Mouse (Mus musculus) right cerebral cortex, postnatal 14 days (tissue): Measurements from ENCODE around the gene Spz1.
"Not testable (repeated sequence)": the region's sequence is repeated elsewhere in the genome, so short reads cannot be mapped to it uniquely, and the experiment has no call there.

Experiments used
- DNase-seq: peaks from one replicate; pipeline ENCODE4 v3.0.0; 2022

Spz1 gene

DNA sequence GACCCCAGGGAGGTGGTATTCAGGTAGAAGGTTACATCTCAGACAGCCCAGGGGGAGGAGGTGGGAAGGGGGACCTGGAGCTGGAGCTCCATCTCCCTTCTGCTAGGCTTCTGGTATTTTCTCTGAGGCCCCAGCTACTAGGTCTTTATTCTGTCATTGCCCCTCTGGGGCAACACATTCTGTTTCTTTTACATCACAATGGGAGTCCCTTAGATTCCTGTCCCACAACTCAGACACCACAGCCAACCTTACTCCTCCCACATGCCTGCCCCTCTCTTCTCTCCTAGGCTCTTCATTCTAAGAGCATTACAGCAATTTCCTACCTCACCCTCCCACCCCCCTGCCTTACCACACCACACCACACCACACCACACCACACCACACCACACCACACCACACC lies at the start of gene Spz1:
TSS of gene Spz1 (minus strand) at position 101 of the 400 bp plus-strand sequence.
- DNase-seq = no peak

DNA sequence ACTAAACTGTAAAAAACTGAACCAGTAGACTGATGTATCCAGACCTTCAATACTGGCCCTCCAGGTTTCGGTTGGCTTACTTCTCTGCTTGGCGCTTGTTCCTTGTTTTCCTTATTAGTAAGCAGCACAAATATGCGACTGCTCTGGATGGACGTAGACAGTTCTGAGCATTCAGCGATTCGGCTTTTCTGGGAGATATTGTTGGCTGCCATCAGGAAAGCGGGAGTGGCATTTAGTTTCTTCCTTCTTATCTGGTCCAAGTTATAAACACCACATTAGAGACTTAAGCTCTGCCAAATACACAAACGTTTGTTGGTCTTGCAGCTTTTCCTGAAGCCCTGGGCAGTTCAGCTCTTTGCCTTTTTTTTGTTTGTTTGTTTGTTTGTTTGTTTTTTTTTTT lies 40.5 kb upstream of the Spz1 start:
- no peak for DNase-seq

DNA sequence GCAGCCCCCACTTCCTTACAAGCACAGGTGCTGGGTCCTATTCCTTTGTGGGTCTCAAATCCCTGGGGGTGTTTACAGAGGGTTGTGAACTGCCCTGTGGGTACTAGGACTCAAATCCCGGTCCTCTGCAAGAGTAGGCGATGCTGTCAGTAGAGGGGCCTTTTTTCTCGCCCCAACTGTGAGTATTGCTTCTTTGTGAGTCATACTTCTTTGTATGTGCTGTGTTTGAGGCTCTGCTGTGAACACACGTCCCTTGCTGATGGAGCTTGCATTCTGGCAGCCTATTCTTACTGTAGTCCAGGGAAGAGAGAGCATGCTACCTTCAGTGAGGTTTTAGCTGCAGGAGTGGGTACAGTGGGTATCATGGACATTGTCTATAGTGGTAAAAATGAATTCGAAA lies 39.2 kb upstream of the Spz1 start:
- no peak for DNase-seq

DNA sequence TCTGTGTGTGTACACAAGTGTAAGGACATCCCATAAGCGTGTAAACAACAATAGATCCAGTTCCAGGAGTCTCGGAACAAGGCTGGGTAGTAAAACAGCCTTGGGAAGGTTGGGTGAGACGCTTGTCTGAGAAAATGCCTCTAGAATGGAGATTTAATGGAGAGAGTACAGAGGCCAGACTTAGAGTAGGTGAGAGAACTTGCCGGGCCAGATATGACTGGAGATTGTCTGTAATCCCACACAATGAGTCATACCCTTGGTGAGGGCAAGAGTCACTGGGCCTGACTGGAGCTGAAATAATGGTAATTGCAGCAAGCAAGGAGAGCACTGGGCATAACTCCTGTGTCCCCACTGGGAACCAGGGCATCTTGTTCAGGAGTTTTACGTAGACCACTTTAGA lies 37.1 kb upstream of the Spz1 start:
- no peak for DNase-seq

DNA sequence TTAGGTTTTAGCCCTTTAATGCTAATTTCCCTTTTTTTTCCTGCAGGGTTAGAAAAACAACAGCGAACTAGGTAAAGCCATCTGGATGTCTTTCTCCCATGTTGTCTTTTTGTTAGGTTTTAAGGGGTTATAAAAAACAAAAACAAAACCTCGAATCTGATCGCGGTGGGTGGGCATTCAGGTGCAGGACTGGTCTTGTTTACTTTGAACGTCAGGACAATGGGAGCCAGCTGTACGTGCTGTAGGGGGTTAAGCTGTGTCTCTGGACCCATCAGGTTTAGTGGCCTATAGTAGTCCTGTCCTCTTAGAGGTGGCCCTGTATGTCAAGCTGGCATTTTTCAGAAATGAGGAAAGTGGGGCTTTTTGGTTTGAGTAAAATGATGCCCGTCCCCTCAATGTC lies 35.9 kb upstream of the Spz1 start:
- DNase-seq = no peak

DNA sequence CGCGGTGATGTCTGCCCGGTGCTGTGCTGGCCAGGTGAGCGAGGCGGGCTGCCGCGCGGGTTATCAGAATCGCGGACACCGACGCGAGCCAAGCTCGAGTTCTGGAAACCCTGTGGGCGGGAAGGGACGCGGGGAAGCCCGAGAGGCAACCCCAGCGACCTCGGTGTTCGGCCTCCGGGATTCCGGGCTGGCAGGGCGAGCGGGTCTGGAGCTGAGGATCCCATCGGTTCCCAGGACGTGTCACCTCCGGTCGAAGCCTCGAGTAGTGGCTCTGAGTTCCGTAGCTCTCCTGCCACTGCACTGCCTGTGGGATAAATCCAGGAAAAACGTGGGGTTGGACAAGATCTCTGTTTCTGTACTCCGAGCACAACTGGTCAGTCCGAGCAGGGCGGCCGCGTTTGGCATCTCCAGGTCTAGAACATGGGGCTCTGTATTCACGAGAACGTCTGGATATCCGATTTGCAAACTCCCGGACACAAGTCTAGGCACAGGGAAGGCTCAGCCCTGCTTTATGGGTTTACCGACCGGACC lies 35.3 kb upstream of the Spz1 start:
- peak; percentile 11 for DNase-seq

DNA sequence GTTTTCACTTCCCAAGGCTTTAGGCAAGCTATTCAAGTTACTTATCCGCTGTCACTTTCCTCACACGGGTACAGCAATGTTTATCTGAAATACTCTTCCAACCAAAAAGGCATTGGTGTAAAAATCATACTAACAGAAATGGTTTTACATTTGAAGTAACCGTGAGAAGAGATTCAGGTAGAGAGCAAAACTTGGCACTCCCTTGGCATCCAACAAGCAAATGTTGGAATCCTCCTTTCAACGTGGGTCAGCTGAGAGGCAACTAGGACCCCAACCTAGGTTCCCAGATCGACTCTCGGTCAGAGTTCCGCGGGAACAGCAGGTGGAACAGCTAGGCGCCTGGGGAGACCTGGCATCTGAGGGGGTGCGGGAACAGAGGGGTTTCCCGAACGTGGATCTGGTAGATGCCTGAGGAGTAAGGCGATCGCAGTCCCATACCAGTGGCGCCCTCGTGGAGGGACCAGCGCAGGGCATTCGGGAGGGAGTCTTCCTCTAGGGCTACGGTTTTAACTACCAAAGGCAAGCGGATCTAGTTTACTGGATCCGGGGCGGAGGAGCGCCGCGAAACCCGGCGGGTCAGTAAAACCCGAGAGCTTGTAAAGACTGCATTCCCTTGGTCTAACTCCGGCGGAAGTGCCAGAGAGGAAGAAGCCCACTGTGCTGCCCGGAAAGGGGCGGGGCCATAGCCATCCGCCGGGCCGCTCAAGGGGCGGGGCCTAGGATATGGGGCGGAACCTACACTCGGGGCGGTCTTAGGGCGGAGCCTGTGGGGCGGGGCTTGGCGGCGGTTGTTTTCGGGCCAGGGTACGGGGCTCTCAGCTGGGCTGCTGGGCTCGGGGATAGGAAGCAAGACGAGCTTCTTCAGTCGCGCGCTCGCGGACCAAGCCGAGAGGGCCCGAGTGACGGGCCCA lies 34.6 kb upstream of the Spz1 start, which contains the start of gene Serinc5:
TSS of gene Serinc5 (plus strand) at position 781 of the 911 bp plus-strand sequence.
- peak; percentile 95 for DNase-seq

DNA sequence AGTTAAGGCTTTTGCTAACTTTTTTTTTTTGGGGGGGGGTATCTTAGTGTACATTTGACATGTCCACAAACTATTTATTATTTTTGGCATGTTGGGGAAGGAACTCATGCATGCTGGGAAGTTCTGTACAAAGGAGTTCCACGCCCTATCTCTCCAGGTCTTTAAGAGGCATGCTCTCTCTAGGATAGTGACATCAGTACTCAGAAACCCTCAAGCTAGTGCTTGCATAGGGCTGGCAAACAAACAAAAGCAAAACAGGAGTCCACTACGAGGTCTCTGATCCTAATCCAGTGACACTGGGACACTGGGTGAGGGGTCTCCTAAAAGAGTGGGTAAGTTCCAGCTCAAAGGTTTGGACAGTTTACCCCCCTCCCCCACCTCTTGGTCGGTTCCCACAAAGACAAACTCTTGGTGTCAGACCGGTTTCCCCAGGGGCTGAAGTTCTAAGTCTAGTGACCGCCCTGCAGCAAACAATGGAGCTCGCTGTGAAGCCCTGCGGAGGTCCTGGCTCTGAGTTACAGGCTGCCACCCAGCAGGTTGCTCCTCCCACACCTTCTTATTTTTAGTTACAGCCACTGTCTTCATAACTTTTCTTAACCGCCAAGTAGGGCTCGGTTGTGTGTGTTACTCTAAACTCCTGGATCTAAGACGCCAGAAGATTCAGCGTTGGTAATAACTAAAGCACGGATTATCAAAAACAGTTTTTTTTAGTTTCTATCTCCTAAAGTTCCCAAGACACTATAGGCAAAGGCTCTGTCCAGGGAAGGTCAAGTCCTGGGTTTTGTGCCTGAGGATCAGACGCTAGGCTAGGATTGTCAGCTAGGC lies 33.7 kb upstream of the Spz1 start:
- no peak for DNase-seq

DNA sequence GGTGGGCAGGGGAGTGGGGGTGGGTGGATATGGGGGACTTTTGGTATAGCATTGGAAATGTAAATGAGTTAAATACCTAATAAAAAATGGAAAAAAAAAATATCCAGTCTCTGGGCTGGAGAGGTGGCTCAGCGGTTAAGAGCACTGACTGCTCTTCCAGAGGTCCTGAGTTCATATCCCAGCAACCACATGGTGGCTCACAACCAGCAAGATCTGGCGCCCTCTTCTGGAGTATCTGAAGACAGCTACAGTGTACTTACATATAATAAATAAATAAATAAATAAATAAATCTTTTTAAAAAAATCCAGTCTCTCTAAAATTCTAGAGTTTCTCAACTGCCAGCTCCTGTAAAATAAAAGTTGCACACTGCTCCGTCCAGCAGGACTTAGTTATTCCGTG lies 29.3 kb upstream of the Spz1 start:
- DNase-seq = not testable (repeated sequence)

DNA sequence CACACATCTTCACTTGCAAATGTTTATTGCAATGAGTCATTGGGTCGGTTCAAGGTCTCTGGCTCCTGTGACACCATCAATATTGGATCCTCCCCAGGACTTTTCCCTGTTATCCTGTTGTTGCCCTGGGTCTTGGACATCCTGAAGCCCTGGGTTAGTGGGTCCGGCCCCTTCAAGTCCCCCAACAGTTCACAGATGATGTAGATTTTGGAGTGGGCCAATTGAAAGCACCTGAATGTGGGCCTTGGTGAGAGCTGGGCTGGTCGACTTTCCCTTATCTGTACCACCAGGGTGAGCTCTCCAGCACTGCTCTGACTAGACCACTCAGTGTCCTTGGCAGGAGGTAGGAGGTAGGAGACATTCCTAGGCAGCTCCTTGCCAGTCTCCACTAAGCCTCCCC lies 19.5 kb upstream of the Spz1 start:
- no peak for DNase-seq

DNA sequence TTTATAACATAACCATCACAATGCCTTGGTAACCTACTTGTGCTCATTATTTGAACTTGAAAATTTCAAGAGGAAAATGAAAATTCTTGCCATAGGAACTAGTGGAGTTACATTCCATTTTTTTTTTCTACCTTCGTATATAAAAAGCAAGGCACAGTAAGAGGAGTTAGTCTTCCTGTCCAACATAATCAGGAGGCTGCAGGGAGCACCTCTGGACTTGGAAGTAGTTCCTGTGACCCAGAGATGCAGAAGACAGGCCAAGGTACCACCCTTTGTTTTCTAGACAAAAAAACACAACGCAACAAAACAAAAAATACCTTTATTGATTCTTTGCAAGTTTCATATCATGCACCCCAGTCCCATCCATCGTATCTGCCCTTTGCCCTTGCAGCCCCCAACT lies 18.9 kb upstream of the Spz1 start:
- DNase-seq = no peak

DNA sequence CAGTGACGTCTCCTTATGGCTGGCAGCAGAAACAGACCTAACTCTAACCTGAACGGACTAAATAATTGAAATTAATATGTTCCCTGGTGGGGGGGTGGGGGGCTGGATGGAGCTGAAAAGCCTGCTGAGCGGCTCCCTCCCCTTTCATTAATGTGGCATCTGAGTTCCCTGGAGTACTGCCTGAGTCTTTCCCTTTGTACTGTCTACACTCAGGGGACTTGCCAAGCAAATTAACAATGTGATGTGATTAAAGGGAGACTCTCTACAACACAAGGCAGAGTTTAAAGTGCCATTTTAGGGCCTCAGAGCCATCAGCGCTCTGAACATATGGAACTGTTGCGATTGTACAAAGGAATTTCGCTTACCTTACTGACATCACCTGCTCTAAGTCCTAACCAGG lies 18.5 kb upstream of the Spz1 start:
- no peak for DNase-seq

DNA sequence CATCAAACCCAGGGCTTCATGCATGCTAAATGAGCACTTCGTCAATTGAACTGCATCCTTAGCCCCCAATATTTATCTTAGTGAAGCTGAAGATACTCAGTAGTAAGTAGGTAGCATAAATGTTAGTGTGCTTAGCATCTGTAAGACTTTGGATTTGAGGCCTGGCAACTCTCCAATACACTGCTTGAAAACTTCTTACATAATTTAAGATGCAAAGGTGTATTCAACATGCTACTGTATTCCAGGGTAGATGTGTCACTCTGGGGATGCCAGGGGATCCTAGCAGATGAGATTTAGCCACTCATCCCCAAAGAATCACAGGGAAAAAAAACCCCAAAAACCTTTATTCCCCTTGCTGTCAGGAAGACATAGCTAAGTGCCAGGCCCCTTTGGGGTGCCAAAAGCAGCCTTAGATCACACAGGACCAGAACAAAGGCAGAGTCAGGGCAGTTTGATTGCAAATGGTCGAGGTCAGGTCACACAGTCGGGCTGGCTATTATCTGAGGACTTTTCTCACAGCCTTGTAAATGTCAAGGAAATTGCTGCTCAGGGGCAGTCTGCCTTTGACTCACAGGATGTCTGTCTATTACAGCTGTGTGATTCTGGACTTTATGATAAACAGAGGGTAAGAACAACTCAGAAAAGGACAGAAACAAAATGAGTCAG lies 17.9 kb upstream of the Spz1 start:
- no peak for DNase-seq

DNA sequence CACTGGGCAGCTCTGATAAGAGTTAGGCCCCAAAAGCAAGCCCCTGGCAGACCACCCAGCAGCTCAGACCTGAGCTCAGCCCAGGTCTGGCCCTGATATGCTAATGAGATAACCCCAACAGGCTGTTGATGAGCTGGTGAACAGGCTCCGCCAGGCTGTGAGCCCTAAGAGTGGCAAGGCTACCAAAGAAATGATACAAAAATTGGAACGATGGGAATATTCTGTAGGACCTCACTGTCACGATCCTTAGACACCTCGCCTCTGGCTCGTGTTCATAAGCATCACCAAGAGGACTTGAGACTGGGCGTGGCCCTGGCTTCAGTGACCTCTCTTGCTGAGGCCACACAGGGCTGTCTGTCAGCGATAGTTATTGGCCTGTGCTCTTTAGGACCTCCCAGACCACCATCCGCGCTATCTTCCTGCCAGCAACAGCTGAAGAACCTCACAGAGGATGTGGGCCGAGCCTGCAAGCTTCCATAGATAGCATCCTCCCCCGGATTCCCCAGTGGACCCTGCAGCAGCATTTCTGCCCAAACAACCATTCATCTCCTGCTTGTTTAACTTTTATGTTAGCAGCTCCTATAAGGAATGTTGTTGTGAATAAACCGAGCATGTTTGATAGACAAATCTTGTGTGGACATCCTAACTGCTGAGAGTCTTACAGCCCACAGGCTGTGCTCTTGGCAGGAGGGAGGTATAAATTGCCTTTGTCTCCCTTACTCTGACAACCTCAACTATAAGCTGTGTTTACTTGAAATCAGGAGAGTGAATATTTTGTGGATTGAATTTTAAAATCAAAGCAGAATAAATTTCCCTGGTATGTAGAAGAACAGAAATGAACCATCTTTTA lies 17.0 kb upstream of the Spz1 start:
- peak; percentile 34 for DNase-seq

DNA sequence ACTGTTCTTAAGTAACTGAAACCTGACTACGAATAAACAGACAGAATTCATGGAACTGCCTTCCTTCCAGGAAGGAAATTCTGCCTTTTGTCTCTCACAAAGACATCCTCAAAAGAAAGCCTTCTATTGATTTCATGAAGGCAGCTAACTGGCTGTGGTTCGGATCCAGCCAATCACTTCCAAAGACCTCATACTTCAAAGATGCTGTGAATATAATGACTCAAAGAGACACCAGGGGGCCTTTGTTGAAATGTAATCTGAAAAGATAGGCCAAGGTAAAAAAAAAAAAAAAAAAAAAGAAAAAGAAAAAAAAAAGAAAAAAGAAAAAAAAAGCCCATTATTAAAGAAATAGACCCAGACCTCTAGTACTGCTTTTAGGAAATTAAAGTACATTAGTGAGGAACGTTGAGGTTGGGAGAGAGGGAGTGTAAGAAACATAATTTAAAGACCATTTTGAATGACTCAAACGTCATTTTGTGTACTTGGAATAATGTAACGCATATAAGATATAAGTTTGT lies 16.4 kb upstream of the Spz1 start:
- DNase-seq = no peak

DNA sequence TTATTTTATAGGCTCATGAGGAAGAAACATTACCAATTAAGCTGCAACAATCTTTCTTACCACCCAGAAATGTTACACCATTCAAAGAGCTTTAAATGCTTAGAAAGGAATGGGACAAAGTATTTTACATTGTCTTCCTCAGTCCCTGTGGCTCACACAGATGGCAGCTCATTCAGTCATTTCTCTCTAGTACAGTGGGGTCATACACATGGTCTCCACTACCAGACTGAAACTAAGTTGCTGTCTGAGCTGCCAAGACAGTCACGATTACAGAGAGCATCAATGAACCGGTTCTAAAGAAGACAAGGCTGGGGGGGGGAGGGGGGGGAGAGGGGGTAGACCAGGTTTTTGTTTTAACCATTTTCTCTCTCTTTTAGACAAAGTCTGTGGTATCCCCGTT lies 15.3 kb upstream of the Spz1 start:
- DNase-seq = no peak

DNA sequence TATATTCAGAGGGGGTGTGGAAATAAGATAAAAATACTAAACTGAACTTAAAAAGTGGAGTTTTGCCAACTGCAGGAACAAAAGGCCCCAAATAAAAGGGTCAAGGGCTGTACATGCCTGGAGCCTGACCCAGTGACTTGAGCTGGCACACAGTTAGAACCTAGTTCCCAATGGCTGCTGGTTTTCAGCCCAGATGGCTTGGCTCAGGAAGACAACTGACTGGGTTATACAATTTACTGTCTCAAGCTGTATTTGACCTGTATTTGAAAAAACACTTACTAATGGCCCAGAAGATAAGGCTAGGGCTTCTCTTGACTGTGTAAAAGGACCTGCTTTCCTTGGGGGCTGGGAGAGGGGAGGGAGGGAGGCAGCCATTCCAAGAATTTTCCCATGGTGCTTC lies 13.3 kb upstream of the Spz1 start:
- no peak for DNase-seq

DNA sequence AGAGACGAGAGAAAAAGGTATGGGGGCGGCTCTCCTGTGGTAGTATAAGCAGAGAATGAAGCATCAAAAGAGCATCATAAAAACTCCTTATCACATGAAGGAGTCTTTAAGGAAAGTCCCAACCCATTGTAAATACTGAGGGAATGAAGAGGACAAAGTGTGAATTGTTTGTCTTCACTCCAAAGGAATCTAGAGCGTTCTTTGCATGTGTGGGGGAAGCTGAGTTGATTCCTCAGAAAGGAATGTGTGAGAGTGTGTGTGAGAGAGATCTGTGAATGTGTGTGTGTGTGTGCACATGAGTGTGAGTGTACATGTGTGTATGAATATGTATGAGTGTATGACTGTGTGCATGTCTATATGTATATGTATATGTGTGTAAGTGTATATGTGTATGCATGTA lies 12.7 kb upstream of the Spz1 start:
- DNase-seq = no peak

DNA sequence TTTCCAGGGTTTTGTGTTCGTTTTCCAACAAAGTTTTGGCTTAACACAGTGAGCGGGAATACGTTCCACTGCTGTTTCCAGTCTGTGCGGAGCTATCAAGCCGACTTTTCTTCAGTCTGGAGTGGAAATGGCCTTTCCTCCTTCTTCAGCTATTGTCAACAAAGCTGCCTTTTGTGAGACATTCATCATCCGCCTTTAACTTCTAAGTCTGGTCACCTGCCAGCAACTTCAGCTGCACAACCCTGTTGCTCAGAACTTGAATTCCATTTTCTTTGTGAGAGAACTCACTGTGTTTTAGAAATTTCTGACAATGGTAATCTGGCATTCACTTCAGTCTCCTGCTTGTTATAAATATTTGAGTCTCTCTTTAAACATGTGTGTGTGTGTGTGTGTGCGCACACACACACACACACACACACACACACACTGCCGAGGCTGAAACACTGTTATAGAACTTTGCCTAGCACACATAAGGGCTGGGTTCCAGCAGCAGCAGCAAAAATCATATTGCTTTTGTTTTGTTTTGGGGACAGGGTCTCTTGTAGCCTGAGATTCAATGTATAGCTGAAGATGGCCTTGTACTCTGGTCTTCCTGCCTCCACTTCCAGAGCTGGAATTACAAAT lies 8.2 kb upstream of the Spz1 start:
- no peak for DNase-seq

DNA sequence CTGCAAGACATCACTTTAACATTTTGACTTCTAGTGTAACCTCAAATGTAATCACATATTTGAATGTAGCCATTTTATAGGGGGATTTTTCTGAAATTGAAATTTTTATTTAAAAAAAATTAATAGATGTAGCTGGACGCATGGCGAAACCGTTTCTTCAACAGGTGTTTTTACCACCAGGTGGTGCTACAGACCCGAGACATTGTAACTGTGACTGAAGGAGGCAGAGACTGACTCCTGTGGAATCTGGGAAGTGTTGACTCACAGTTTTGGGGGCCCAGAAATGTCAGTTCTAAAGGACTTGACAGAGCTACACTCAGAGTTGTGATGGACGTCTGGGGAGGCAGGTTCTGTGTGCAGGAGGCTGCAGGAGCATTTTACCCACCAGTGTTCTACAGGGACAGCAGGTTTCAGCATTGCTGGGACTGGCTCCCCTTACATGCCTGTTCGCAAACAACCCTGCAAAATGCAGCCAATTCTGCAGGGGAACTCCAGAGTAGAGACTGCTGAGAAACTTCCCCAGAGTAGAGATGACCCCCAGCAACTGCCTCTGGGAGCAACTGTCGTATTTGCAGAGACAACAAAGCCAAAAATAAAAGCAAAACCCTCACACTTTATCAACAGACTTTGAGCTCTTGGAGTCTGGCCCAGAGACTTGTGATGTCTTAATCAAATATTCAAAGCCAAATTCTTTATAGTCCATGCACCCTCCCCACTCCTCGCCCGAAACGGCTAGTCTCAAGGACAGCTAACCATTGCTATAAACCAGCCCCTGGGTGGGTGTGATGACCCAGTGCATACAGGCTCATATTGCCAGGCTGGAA lies 4.5 kb upstream of the Spz1 start:
- DNase-seq = peak; percentile 67

DNA sequence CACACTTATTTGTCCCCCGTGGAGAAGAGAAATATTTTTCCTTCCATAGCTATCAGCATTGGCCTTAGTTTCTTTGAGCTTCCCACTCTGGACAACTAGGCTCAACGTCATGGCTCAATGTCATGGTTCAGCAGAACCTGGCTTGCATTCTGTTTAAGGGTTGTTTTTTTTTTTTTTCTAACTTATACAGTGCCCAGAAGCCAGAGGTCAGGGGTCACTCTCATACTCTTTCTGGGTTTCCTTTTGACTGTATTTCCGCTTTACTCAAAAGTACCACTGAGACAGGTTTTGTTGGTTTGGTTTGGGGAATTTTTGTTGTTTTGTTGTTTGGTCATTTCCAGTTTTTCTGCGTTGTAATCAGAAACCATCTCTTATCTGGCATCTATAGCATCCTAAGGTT lies 2.2 kb upstream of the Spz1 start:
- DNase-seq = no peak
